Mouse (Mus musculus): ENCODE measurements around the gene Por.

DNA sequence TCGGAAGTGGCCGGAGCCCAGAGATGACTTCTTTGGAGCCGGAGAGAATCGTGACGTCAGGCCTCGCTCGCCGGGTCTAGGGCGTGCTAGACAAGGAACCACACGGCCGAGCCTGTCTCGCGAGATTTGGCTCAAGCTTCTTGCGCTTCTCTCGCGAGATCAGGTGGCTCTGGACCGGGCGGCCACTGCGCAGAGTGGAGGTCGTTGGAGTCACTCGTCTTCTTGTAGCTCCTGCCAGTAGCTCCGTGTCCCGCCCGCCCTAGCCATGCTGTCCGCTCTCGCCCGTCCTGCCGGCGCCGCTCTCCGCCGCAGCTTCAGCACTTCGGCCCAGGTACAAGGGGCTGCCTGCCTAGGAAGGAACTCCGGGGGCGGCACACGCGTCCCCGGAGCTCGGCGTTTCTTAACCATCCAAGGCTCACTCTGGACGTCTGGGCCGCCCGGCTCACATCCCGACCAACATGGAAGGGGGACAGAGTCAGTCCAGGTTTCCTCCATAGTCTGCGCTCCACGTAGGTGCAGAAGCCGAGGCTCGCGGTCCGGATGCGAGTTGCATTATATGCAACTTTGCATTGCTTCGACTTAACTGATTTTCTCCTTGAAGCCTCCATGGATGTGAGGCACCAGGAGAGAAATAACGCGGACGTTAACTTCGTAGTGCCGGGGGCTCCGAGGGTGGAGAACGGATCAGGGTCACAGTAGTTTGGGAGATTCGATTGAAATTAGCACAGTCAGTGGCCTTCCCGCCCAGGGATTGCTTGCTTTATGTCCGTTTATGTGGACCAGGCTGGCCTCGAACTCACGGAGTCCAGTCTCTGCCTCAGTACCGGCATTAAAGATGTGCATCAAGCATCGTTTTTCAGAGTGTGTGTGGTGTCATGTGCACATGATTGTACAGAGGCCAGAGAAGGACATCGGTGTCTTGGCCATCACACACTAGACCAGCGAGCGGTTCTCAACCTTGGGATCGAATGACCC is 108.9 kb downstream of the Por start, which contains the start of gene Mdh2:
- TF ChIP-seq CTCF (conservative IDR thresholded peaks at IDR 0.05; ENCODE audit: insufficient read depth, insufficient read length, low read depth, low read length) = no peak
- TF ChIP-seq POLR2A (IDR thresholded peaks at IDR 0.05; ENCODE audit: low read depth, low read length) = peak; percentile 97

Data from kidney, adult 2 months (tissue).